Mouse (Mus musculus): ENCODE results near the gene Sipa1l3. TPM values are rescaled to one million over a fixed set of nuclear protein-coding genes. Genes with fewer than 3 reads are reported as not detected.

Sipa1l3 gene
- 100 to 1,000 TPM; 122 to 125 TPM for total RNA-seq (2021)
- long read RNA-seq, partial matches to known transcripts = 11 of 40 reads
- long read RNA-seq, other reads (novel, unspliced or antisense) = 29 of 40 reads

DNA sequence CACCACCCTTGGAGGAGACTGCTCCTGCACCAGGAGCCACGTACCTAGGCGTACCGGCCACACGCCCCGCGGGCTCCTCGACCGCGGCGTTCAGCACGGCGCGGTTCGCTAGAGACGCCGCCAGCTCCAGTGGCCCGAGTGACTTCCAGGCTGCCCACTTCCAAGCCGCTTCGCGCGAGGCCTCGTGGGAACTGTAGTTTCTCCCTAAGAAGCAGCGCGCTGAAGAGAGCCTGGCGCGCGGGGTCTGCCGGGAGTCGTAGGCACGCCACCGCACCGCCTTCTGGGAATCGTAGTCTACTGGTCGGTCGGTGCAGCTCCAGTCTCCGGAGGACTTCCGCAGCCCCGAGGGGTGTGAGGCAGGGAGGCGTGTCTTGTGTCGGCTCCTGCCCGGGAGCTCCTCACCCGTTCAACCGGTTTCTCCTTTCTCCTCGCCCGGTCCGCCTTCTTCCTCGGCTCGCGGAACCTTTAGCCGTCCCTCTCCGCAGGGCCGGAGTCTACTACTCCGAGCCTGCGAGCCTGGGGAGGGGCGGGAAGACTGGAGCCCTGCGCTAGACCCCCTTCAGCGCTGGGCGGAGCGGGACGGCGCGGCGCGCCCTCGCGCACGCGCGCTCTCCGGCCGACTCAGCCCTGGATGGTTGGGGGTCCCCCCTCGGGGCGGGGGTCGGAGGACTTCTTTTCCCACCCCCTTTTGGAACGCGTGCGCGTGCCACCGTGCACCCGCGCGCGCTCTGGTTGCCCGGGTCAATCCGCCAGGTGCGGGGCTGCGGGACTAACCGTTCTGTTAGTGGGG lies at the start of gene Sipa1l3:
TSS of gene Sipa1l3 (minus strand) at position 221 of the 790 bp plus-strand sequence.
- peak; percentile 94 to 96 for DNase-seq (ENCODE audit: low spot score in 2 of 2)

GRCm38 (mm10) chr7:29563006-29563405 lies 44.6 kb upstream of the Sipa1l3 start:
- no peak for DNase-seq (ENCODE audit: low spot score in 2 of 2)

- no peak for DNase-seq (ENCODE audit: low spot score in 2 of 2)
Observed at GRCm38 (mm10) chr7:29561046-29561445, 42.6 kb upstream of the Sipa1l3 start.

GRCm38 (mm10) chr7:29559290-29559689 lies 40.8 kb upstream of the Sipa1l3 start:
- no peak for DNase-seq (ENCODE audit: low spot score in 2 of 2)

DNA sequence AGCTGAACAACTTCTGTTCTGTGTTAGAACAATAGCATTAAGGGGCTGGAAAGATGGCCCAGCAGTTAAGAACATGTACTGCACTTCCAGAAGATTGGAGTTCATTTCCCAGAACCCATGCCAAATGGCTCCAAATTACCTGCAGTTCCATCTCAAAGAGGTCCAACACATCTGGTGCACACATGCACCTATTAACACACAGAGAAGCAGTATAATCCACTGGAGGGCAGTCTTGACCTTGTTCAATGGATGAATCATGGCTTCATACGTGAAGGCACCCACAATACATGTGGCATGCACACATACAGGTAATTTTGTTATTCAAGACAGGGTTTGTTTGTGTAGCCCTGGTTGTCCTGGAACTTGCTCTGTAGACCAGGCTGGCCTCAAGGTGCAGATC lies 40.3 kb upstream of the Sipa1l3 start:
- DNase-seq (ENCODE audit: low spot score in 2 of 2) = no peak

DNA sequence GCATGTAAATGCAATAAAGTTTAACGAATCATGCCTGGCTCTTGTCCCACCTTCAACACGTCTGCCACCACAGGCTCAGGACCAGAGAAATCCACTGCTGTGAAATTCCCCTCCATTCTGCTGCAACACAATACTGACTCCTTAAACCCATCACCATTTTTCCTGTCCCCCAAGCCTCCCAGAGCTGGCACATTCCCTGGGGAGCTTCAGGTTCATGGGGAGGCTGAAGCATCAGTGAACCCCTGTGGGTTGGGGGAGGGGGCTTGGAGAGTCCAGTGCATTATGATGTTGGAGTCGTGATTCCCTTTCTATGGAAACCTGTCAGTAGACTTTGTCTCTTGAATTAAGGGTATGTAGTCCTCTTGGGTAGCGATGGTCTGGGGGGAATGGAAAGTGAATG lies 37.8 kb upstream of the Sipa1l3 start:
- DNase-seq (ENCODE audit: low spot score in 2 of 2) = no peak

- DNase-seq (ENCODE audit: low spot score in 2 of 2) = no peak
Observed at GRCm38 (mm10) chr7:29555521-29555920, 37.1 kb upstream of the Sipa1l3 start.

DNA sequence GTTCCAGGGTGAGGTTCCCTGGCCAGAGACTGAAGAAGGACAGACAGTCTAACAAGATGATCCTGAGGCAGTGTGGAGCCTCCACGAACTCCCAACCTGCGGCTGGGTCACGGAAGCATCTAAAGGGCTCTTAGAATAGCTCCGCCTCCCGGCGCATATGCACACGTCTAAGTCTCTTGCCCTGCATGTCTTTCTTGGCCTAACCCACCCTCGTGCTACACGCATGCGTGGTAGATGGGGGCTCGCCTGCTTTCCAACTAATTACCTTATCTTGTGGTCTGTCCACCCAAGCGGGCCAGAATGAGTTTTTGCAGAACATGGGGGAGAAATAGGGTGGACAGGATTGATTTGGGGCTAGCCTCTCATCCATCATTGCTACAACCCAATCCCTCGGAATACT lies 36.6 kb upstream of the Sipa1l3 start:
- no peak for DNase-seq (ENCODE audit: low spot score in 2 of 2)

DNA sequence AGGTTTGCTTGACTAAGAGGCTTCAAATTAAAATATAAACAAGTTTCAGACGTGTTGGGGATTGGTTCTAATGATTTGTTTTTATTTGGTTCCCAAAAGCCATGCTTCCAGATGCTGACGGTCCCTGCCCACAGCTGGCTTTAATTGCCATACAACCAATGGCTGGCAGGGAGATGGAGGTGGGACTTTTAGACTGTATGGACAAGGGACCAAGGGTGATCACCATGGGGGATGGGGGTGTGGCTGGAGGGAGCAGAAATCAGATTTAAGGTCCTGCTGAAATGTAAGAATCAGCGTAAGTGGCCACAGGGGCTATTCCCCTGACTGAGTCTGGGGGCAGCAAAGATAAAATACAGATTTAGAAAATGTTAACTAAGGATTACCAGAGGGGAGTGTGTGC lies 32.2 kb upstream of the Sipa1l3 start:
- DNase-seq (ENCODE audit: low spot score in 2 of 2) = no peak

DNA sequence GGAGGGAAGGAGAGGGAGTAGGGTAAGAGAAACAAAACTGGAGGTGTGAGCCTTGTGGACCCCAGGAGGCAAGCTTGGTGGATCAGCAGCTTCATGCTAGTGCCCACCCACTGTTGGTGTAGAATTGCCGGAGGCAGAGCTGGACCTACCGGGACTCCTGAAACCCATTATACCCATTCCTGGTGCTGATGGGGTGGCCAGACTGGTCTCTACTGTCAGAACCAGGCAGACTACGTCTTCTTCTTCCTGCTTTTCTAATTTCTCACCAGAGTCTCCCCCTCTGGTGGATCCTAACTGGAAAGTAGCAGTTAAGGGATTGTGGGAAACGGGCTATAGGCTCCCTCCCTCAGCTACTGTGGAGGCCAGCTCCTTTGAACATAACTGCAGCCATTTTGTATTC lies 23.2 kb upstream of the Sipa1l3 start:
- no peak for DNase-seq (ENCODE audit: low spot score in 2 of 2)

GRCm38 (mm10) chr7:29541186-29541585 lies 22.7 kb upstream of the Sipa1l3 start:
- no peak for DNase-seq (ENCODE audit: low spot score in 2 of 2)

DNA sequence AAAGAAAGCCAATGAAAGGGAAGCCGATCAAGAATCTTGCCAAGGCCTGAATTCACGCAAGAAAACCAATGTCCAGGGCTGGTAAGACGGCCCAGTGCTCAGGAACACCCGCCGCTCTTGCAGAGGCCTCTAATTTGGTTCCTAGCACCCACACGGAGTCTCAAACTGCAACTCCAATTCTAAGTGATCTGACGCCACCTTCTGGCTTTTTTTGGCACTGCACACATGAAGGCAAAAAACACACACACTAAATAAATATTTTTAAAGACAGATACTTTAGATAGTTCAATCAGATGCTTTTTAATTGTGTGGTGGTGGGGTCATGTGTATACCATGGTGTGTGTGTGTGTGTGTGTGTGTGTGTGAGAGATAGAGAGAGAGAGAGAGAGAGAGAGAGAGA lies 22.2 kb upstream of the Sipa1l3 start:
- no peak for DNase-seq (ENCODE audit: low spot score in 2 of 2)

GRCm38 (mm10) chr7:29523700-29524099 lies 5.3 kb upstream of the Sipa1l3 start:
- DNase-seq (ENCODE audit: low spot score in 2 of 2) = peak; percentile 87 to 89

DNA sequence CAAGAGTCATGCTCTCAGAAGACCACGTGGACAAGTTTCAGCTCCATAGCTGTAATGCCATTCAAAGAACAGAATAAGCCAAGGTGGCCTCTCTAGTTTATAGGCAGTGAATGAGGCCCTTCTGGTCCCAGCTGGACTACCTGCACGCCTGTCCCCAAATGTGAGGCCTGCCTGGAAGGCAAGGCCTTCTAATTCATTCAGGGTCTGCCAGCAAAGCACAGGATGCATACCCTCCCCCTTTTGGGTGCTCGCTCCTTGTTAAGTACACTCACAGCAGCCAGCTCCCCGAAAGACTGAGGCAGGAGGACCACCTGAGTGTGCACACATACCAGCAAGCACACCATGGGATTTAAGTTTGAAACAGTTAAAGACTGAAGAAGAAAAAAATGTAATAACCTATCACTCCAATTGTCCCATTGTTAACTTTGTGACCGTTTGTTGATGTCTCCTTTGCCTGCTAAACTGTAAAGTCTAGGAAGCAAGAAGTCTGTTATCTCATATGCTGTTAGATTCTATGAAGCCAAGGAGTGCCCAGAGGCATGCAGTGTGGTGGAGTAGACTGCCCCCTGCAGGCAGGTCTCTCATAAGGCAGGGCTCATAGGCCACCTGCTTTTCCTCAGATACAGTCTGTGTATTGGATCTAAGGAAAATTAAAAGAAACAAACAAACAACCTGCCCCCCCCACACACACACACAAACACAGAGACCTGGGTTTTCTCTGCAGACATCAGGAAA lies 3.6 kb upstream of the Sipa1l3 start:
- DNase-seq (ENCODE audit: low spot score in 2 of 2) = peak; percentile 88 to 90

GRCm38 (mm10) chr7:29521365-29521764 lies 2.9 kb upstream of the Sipa1l3 start:
- no peak for DNase-seq (ENCODE audit: low spot score in 2 of 2)

GRCm38 (mm10) chr7:29520794-29521193 lies 2.4 kb upstream of the Sipa1l3 start:
- DNase-seq (ENCODE audit: low spot score in 2 of 2) = no peak

DNA sequence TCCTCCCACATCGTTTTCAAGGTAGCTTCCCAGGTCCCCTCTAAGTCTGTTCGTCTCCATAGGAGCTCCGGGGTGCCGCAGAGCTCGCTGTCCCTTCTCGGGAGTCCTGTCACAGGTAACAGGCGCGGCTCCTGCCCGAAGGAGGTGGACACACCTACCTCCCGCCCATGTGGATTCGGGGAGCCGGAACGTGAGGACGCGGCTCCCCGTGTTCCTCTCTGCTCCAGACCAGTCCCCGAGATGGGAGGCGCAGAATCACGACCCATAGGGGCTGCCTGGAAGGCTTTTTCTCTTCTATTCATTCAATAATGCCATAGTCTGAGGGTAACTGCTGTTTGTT lies 740 bp upstream of the Sipa1l3 start:
- DNase-seq (ENCODE audit: low spot score in 2 of 2) = no peak

DNA sequence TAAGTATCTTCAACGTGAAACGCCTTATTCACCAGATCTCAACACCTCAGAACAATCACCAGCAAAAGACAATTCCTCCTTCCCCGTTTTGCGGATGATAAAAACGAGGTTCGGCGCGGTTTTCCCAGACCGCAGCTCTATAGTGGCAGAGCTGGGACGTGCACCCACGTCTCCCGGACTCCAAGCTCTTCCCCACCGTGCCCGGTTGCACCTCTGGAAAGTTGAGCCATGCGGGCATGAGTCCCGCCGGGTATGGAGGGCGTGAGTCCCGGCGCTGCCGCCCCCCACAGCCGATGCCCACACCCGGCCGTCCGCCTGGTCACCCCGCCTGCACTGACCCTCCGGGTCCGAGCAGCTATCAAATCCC lies 404 bp downstream of the Sipa1l3 start:
- no peak for DNase-seq (ENCODE audit: low spot score in 2 of 2)

DNA sequence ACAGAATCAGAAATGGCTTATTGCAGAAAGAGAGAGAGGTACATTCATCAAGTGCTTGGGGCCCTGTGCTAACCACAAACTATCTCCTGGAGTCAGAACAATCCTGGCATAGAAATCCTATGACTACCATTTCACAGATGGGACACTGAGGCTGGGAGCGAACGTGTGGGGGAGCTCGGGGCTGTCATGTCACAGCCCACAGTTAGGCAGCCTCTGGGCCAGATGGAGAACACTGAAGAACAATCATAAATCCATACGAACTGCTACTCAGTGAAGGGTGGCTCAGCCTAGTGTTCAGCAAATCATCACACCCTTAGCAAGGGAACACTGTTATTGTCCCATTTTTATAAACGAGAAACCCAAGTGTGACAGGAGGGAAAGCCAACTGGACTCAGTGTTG lies 1.3 kb downstream of the Sipa1l3 start:
- no peak for DNase-seq (ENCODE audit: low spot score in 2 of 2)

GRCm38 (mm10) chr7:29515652-29516051 lies 2.8 kb downstream of the Sipa1l3 start:
- DNase-seq (ENCODE audit: low spot score in 2 of 2) = no peak

DNA sequence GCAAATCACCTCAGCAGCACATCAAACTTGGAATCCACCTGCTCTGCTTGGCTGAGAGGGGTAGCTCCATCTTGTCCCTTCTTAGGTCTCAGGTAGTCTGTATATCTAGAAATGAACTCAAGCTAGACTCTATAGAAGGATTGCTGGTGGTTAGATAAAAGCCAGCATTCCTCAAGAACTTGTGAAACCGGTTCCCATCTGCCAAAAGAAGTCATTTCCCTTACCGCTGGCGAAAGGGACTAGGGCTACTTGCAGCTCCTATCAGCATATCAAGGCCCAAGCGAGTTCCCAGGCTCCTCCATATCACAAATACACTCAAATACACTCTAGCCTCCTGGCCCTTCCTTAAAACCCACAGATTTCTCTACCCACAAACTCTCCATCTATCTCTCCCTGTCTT lies 5.7 kb downstream of the Sipa1l3 start:
- DNase-seq (ENCODE audit: low spot score in 2 of 2) = no peak

DNA sequence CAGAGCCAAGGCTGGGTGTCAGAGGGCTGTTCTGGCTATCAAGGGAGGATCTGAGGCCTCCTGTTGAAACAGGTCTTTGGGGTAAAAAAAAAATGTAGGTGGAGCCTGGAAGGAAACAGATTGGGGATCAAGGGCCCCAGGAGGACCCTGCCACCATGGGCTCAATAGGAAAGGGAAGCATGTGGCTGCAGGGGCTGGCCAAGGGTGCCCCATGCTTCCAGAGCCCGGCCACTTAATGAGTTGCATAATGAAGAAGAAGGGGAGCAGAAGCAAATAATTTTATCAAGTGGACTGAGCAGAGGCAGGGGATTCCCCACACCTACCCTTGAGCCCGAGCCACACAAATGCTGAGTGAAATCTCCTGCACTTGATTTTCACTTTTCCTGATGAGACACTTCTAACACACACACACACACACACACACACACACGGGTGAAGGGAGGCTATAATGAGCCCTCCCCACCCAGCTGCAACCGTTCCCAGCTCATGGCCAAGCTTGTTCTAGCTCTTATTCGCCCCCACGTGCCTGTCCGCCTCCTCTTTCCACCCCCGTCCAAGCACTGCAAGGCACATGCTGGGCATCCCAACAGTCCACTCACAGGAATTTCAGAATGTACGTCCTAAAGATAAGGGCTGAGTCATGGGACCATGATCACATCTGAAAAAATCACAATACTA lies 6.7 kb downstream of the Sipa1l3 start:
- no peak for DNase-seq (ENCODE audit: low spot score in 2 of 2)

Data from layer of hippocampus, postnatal 10 days (tissue).